Mouse (Mus musculus): Measurements from ENCODE around the gene Dek. TPM values are rescaled to one million over a fixed set of nuclear protein-coding genes. Genes with fewer than 3 reads are reported as not detected.

Gene Dek
- total and polyA plus RNA-seq, 2 experiments: 14.1 to 27.7 TPM

DNA sequence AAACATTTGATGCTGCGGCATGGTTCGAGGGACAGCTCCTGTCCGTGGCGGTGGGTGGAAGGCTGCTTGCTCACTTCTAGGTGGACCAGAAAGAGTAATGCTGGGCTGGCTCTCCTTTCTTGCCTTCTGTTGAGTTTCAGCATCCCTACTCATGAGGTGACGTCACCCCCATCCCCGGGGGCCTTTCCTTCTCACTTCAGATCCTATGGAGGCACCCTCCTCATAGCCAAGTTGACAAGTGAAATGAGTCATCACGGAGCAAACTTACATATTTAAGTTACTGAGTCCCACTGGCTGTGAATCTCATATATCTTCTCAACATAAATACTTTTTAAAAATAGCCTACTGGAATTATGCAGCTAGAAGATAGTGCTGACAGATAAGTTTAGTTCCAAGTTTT lies 28.8 kb upstream of the Dek start:
- Histone ChIP-seq H3K4me3 (ENCODE audit: insufficient read depth, low read depth, low read length) (no peak overlapping the region), H3K27ac (replicated peaks; ENCODE audit: insufficient read depth, low read depth, low read length) (no peak overlapping the region), H3K4me1 (ENCODE audit: control insufficient read depth, insufficient read depth, low read length) (no peaks in the 10 kb centered on the region), H3K36me3 (ENCODE audit: control insufficient read depth, insufficient read depth, low read length) (no peaks in the 10 kb centered on the region), H3K27me3 (ENCODE audit: control insufficient read depth, insufficient read depth, low read length) (no peaks in the 10 kb centered on the region), H3K9ac (ENCODE audit: low read depth, low read length) (no peak overlapping the region), H3K79me2 (ENCODE audit: control insufficient read depth, insufficient read depth, low read length) (no peaks in the 10 kb centered on the region; the same call in 1 of the 2 replicates)
- no peak for DNase-seq (ENCODE audit: extremely low read depth, low read depth, low spot score)
- no peak for TF ChIP-seq CTCF (IDR thresholded peaks at IDR 0.05; ENCODE audit: low read depth, low read length)
- TF ChIP-seq POLR2A (IDR thresholded peaks at IDR 0.05; ENCODE audit: extremely low read depth, insufficient read depth, low read length): no peak
- WGBS: 96% methylated on average over 7 of the region's 7 CpGs

DNA sequence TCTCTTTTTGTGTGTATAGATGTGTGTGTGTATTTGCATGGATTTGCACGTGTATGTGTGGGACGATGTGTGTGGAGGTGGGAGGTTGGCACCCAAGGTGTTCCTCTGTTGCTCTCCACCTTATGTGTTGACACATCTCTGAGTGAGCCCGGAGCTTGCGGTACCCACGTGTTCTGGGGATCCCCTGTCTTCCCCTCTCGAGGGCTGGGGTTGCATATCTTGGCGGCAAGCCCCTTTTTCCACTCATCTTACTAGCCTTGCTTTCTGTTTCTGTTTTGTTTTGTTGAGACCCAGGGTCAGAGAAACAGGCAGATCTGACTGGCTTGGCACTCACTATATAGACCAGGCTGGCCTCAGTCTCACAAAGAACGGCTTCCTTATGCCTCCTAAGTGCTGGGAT lies 27.1 kb upstream of the Dek start:
- Histone ChIP-seq H3K4me1 (ENCODE audit: control insufficient read depth, insufficient read depth, low read length) (no peaks in the 10 kb centered on the region), H3K9ac (ENCODE audit: low read depth, low read length) (no peak overlapping the region), H3K36me3 (ENCODE audit: control insufficient read depth, insufficient read depth, low read length) (no peaks in the 10 kb centered on the region), H3K4me3 (ENCODE audit: insufficient read depth, low read depth, low read length) (no peak overlapping the region), H3K79me2 (ENCODE audit: control insufficient read depth, insufficient read depth, low read length) (peaks cover 2% of the 10 kb centered on the region; the same call in 1 of the 2 replicates), H3K27me3 (ENCODE audit: control insufficient read depth, insufficient read depth, low read length) (no peaks in the 10 kb centered on the region), H3K27ac (replicated peaks; ENCODE audit: insufficient read depth, low read depth, low read length) (no peak overlapping the region)
- TF ChIP-seq POLR2A (IDR thresholded peaks at IDR 0.05; ENCODE audit: extremely low read depth, insufficient read depth, low read length) (no peak), CTCF (IDR thresholded peaks at IDR 0.05; ENCODE audit: low read depth, low read length) (no peak)
- DNase-seq (ENCODE audit: extremely low read depth, low read depth, low spot score): no peak
- WGBS: 91% methylated on average over 8 of the region's 8 CpGs

DNA sequence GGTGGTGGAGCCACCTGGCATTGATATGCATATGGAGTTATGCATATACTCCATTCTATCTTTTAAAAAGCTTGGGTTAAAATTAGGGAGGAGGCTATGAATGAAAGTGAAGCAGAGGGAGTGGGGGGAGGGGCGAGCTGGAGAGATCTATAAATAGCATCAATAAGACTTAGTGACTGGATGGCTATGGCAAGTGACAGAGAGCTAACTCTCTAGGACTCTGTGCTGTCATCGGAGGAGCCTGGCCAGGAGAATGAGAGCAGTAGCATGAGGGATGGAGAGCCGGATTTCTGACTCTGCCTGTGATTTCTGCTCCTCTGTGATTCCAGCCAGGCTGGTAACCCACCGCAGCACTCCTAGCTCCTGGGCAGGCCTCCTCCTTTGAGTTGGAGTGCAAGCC lies 23.1 kb upstream of the Dek start:
- no peak overlapping the region for H3K4me3 ChIP-seq (ENCODE audit: insufficient read depth, low read depth, low read length)
- no peaks in the 10 kb centered on the region for H3K36me3 ChIP-seq (ENCODE audit: control insufficient read depth, insufficient read depth, low read length)
- H3K27ac ChIP-seq (replicated peaks; ENCODE audit: insufficient read depth, low read depth, low read length): no peak overlapping the region
- 77% methylated on average over 4 of the region's 4 CpGs for WGBS
- no peaks in the 10 kb centered on the region for H3K4me1 ChIP-seq (ENCODE audit: control insufficient read depth, insufficient read depth, low read length)
- no peak for DNase-seq (ENCODE audit: extremely low read depth, low read depth, low spot score)
- peaks cover 5% of the 10 kb centered on the region; the same call in 1 of the 2 replicates for H3K79me2 ChIP-seq (ENCODE audit: control insufficient read depth, insufficient read depth, low read length)
- no peaks in the 10 kb centered on the region for H3K27me3 ChIP-seq (ENCODE audit: control insufficient read depth, insufficient read depth, low read length)
- no peak overlapping the region for H3K9ac ChIP-seq (ENCODE audit: low read depth, low read length)
- no peak for TF ChIP-seq CTCF (IDR thresholded peaks at IDR 0.05; ENCODE audit: low read depth, low read length)
- no peak for TF ChIP-seq POLR2A (IDR thresholded peaks at IDR 0.05; ENCODE audit: extremely low read depth, insufficient read depth, low read length)

DNA sequence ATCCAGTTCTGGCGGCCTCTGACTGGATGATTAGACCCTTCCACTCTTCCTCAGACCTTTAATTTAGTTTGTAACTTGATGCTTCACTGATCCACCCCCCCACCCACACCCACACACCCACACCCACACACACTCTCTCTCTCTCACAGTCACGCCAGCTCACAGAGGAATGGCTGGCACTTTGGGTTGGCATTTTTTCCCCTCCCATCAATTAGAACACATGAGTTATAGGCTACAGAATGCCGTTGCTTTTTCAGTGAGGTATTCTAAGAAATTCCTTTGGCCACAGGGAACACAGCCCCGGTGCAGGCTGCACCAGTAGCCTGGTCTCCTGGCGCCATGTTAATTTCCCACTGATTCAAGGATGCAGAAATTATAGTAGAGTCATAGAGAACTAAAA lies 19.6 kb upstream of the Dek start:
- 91% methylated on average over 5 of the region's 5 CpGs for WGBS
- H3K4me3 ChIP-seq (ENCODE audit: insufficient read depth, low read depth, low read length): no peak overlapping the region
- no peak overlapping the region for H3K27ac ChIP-seq (replicated peaks; ENCODE audit: insufficient read depth, low read depth, low read length)
- no peaks in the 10 kb centered on the region for H3K36me3 ChIP-seq (ENCODE audit: control insufficient read depth, insufficient read depth, low read length)
- H3K4me1 ChIP-seq (ENCODE audit: control insufficient read depth, insufficient read depth, low read length): peaks cover 5% of the 10 kb centered on the region; the same call in 1 of the 2 replicates
- H3K27me3 ChIP-seq (ENCODE audit: control insufficient read depth, insufficient read depth, low read length): no peaks in the 10 kb centered on the region
- peaks cover 5% of the 10 kb centered on the region; the same call in 1 of the 2 replicates for H3K79me2 ChIP-seq (ENCODE audit: control insufficient read depth, insufficient read depth, low read length)
- DNase-seq (ENCODE audit: extremely low read depth, low read depth, low spot score): no peak
- no peak overlapping the region for H3K9ac ChIP-seq (ENCODE audit: low read depth, low read length)
- no peak for TF ChIP-seq POLR2A (IDR thresholded peaks at IDR 0.05; ENCODE audit: extremely low read depth, insufficient read depth, low read length)
- no peak for TF ChIP-seq CTCF (IDR thresholded peaks at IDR 0.05; ENCODE audit: low read depth, low read length)

DNA sequence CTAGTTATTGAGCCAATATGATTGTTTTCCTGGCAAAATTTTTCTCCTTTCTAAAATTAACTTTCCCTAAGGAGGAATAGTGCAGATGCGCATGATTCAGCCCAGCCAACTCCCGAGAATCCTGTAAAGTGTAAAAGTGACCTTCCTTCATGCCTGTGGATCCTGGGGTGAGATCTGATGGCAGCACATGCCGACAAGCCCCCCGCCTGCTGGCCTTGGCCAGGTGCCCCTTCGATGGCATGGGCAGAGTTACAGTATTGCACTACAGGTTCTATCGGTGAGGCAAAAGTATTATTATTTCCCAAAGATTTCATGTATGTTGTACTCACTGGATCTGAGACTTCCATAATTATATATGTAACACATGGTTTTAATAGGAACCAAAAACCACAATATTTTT lies 19.0 kb upstream of the Dek start:
- Histone ChIP-seq H3K79me2 (ENCODE audit: control insufficient read depth, insufficient read depth, low read length) (peaks cover 5% of the 10 kb centered on the region; the same call in 1 of the 2 replicates), H3K36me3 (ENCODE audit: control insufficient read depth, insufficient read depth, low read length) (no peaks in the 10 kb centered on the region), H3K9ac (ENCODE audit: low read depth, low read length) (no peak overlapping the region), H3K27ac (replicated peaks; ENCODE audit: insufficient read depth, low read depth, low read length) (no peak overlapping the region), H3K27me3 (ENCODE audit: control insufficient read depth, insufficient read depth, low read length) (no peaks in the 10 kb centered on the region), H3K4me1 (ENCODE audit: control insufficient read depth, insufficient read depth, low read length) (peaks cover 5% of the 10 kb centered on the region; the same call in 1 of the 2 replicates), H3K4me3 (ENCODE audit: insufficient read depth, low read depth, low read length) (no peak overlapping the region)
- WGBS: 80% methylated on average over 6 of the region's 6 CpGs
- no peak for TF ChIP-seq POLR2A (IDR thresholded peaks at IDR 0.05; ENCODE audit: extremely low read depth, insufficient read depth, low read length)
- no peak for TF ChIP-seq CTCF (IDR thresholded peaks at IDR 0.05; ENCODE audit: low read depth, low read length)
- no peak for DNase-seq (ENCODE audit: extremely low read depth, low read depth, low spot score)

DNA sequence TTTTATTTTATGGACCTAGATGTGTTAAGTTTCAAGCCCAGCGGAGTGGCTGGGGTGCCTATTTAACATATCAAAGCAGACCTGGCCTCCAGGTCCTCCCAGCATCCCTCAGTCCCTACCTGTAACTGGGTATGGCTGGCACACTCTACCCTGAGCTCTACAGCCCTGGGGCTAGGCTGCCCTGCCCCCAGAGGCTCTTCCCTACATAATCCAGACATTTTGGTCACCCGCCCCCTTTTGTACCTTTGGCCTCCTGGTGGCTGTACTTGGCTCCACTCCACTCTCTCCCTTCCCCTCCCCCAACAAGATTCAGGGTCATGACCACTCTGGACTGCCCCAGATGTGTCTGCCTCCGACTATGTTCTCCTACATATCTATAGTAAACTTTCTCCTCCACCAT lies 18.4 kb upstream of the Dek start:
- no peak overlapping the region for H3K27ac ChIP-seq (replicated peaks; ENCODE audit: insufficient read depth, low read depth, low read length)
- 56% methylated on average over 3 of the region's 3 CpGs for WGBS
- no peak overlapping the region for H3K4me3 ChIP-seq (ENCODE audit: insufficient read depth, low read depth, low read length)
- H3K27me3 ChIP-seq (ENCODE audit: control insufficient read depth, insufficient read depth, low read length): no peaks in the 10 kb centered on the region
- no peak for TF ChIP-seq CTCF (IDR thresholded peaks at IDR 0.05; ENCODE audit: low read depth, low read length)
- no peak for TF ChIP-seq POLR2A (IDR thresholded peaks at IDR 0.05; ENCODE audit: extremely low read depth, insufficient read depth, low read length)
- peaks cover 5% of the 10 kb centered on the region; the same call in 1 of the 2 replicates for H3K4me1 ChIP-seq (ENCODE audit: control insufficient read depth, insufficient read depth, low read length)
- H3K9ac ChIP-seq (ENCODE audit: low read depth, low read length): no peak overlapping the region
- no peak for DNase-seq (ENCODE audit: extremely low read depth, low read depth, low spot score)
- no peaks in the 10 kb centered on the region for H3K36me3 ChIP-seq (ENCODE audit: control insufficient read depth, insufficient read depth, low read length)
- H3K79me2 ChIP-seq (ENCODE audit: control insufficient read depth, insufficient read depth, low read length): peaks cover 5% of the 10 kb centered on the region; the same call in 1 of the 2 replicates

Measured in liver, adult 2 months (tissue).